Mouse (Mus musculus) embryonic facial prominence, embryonic 15.5 days (tissue): ENCODE results near the gene Pknox1. TPM values are rescaled to one million over a fixed set of nuclear protein-coding genes. Genes with fewer than 3 reads are reported as not detected.
A peak's percentile ranks its signal among the peaks of the same experiment; 100 is the strongest.

Source experiments
- ATAC-seq: fragments of 200-750 bp; cut with Nextera tagmentation; 2 replicates; pipeline ENCODE4 v1.8.0; 2017; ENCODE audit warnings: low read depth, moderate TSS enrichment; ENCODE audit not compliant: insufficient number of reproducible peaks, low FRiP score, low TSS enrichment
- H3K27ac ChIP-seq: fragments of 300-500 bp; sonication (generic); replicated peaks from 2 replicates; pipeline ENCODE4 v1.5.1; 2015; ENCODE audit warnings: mild to moderate bottlenecking, inconsistent platforms
- H3K27me3 ChIP-seq: fragments of 300-500 bp; sonication (generic); 2 replicates; pipeline ENCODE4 v1.6.1; 2015; ENCODE audit warnings: inconsistent platforms
- H3K36me3 ChIP-seq: fragments of 300-500 bp; sonication (generic); 2 replicates; pipeline ENCODE4 v1.6.1; 2015; ENCODE audit warnings: mild to moderate bottlenecking, inconsistent platforms
- H3K4me1 ChIP-seq: fragments of 300-500 bp; sonication (generic); 2 replicates; pipeline ENCODE4 v1.6.1; 2015; ENCODE audit warnings: inconsistent platforms
- H3K4me2 ChIP-seq: fragments of 300-500 bp; sonication (generic); replicated peaks from 2 replicates; pipeline ENCODE4 v1.6.1; 2015; ENCODE audit warnings: mild to moderate bottlenecking, inconsistent platforms
- H3K4me3 ChIP-seq: fragments of 300-500 bp; sonication (generic); replicated peaks from 2 replicates; pipeline ENCODE4 v1.5.1; 2015; ENCODE audit warnings: mild to moderate bottlenecking, inconsistent platforms
- H3K9ac ChIP-seq: fragments of 300-500 bp; sonication (generic); 2 replicates; pipeline ENCODE4 v1.6.1; 2015; ENCODE audit warnings: inconsistent platforms
- H3K9me3 ChIP-seq: fragments of 300-500 bp; sonication (generic); replicated peaks from 2 replicates; pipeline ENCODE4 v1.6.1; 2016; ENCODE audit warnings: inconsistent platforms
- WGBS: fragments of 180-500 bp; shearing (Covaris S2); methylation state at CpG from one replicate; pipeline ENCODE4 v1.1.7; 2015; 5-methylcytosine and 5-hydroxymethylcytosine counted together
- polyA plus RNA-seq: library from polyadenylated mRNA; unstranded; fragments of >200 nt; fragmentation: Nextera tagmentation; extraction: Ambion mirVana; gene quantifications from 2 replicates; pipeline ENCODE4 v1.2.1, GENCODE M21; 2015

Gene Pknox1
- polyA plus RNA-seq, 1 experiment from 2014 or later, result 26.6 TPM

GRCm38 (mm10) chr17:31574662-31575061, 10.1 kb downstream of the Pknox1 start:
- no peak overlapping the region for H3K4me3 ChIP-seq
- H3K27ac ChIP-seq, result no peak overlapping the region
- no peak overlapping the region for H3K9ac ChIP-seq
- H3K36me3 ChIP-seq, result no peaks in the 10 kb centered on the region
- H3K4me2 ChIP-seq, result no peak overlapping the region
- ATAC-seq, result no peak
- no peaks in the 10 kb centered on the region for H3K9me3 ChIP-seq
- peaks cover 10% of the 10 kb centered on the region; the same call in 1 of the 2 replicates for H3K4me1 ChIP-seq
- WGBS, result 54% methylated on average over 7 of the region's 7 CpGs
- no peaks in the 10 kb centered on the region for H3K27me3 ChIP-seq

- no peak overlapping the region for H3K27ac ChIP-seq
- no peak overlapping the region for H3K9ac ChIP-seq
- no peak for ATAC-seq
- H3K36me3 ChIP-seq, result no peaks in the 10 kb centered on the region
- H3K4me2 ChIP-seq, result no peak overlapping the region
- H3K4me1 ChIP-seq, result peaks cover 24% of the 10 kb centered on the region
- H3K27me3 ChIP-seq, result no peaks in the 10 kb centered on the region
- H3K4me3 ChIP-seq, result no peak overlapping the region
- no peaks in the 10 kb centered on the region for H3K9me3 ChIP-seq
- 65% methylated on average over 10 of the region's 10 CpGs for WGBS
Observed at GRCm38 (mm10) chr17:31576394-31577175, 12.1 kb downstream of the Pknox1 start.

- Histone ChIP-seq H3K27me3 (no peaks in the 10 kb centered on the region), H3K27ac (no peak overlapping the region), H3K9me3 (no peaks in the 10 kb centered on the region), H3K9ac (no peak overlapping the region), H3K4me2 (no peak overlapping the region), H3K36me3 (peaks cover 7% of the 10 kb centered on the region; the same call in 1 of the 2 replicates), H3K4me1 (peaks cover 20% of the 10 kb centered on the region), H3K4me3 (no peak overlapping the region)
- ATAC-seq, result no peak
- WGBS, result 32% methylated on average over 3 of the region's 3 CpGs
Observed at GRCm38 (mm10) chr17:31580344-31580743, 15.8 kb downstream of the Pknox1 start.

- WGBS, result 64% methylated on average over 3 of the region's 3 CpGs
- Histone ChIP-seq H3K4me3 (no peak overlapping the region), H3K27ac (0 out of 2 replicates have a peak overlapping the region, but pooled peaks have one; percentile 22), H3K27me3 (no peaks in the 10 kb centered on the region), H3K9me3 (no peaks in the 10 kb centered on the region), H3K36me3 (peaks cover 9% of the 10 kb centered on the region; the same call in 1 of the 2 replicates), H3K4me1 (peaks cover 15% of the 10 kb centered on the region), H3K4me2 (no peak overlapping the region), H3K9ac (no peak overlapping the region)
- ATAC-seq, result no peak
Observed at GRCm38 (mm10) chr17:31583185-31583584, 18.7 kb downstream of the Pknox1 start.

- H3K9ac ChIP-seq, result no peak overlapping the region
- no peaks in the 10 kb centered on the region for H3K27me3 ChIP-seq
- H3K36me3 ChIP-seq, result peaks cover 14% of the 10 kb centered on the region; the same call in 1 of the 2 replicates
- no peak overlapping the region for H3K4me3 ChIP-seq
- H3K27ac ChIP-seq, result no peak overlapping the region
- no peaks in the 10 kb centered on the region for H3K9me3 ChIP-seq
- no peak for ATAC-seq
- H3K4me1 ChIP-seq, result peaks cover 15% of the 10 kb centered on the region
- H3K4me2 ChIP-seq, result no peak overlapping the region
- 75% methylated on average over 6 of the region's 6 CpGs for WGBS
Observed at GRCm38 (mm10) chr17:31583781-31584180, 19.2 kb downstream of the Pknox1 start.

- H3K27ac ChIP-seq, result no peak overlapping the region
- no peak overlapping the region for H3K9ac ChIP-seq
- H3K4me2 ChIP-seq, result no peak overlapping the region
- H3K36me3 ChIP-seq, result peaks cover 51% of the 10 kb centered on the region
- ATAC-seq, result no peak
- 76% methylated on average over 7 of the region's 7 CpGs for WGBS
- H3K27me3 ChIP-seq, result no peaks in the 10 kb centered on the region
- H3K4me3 ChIP-seq, result no peak overlapping the region
- H3K4me1 ChIP-seq, result no peaks in the 10 kb centered on the region
- H3K9me3 ChIP-seq, result no peaks in the 10 kb centered on the region
Observed at GRCm38 (mm10) chr17:31588115-31588514, 23.6 kb downstream of the Pknox1 start.

- Histone ChIP-seq H3K4me3 (no peak overlapping the region), H3K27ac (no peak overlapping the region), H3K27me3 (no peaks in the 10 kb centered on the region), H3K36me3 (peaks cover 57% of the 10 kb centered on the region), H3K9ac (no peak overlapping the region), H3K4me2 (no peak overlapping the region), H3K4me1 (no peaks in the 10 kb centered on the region), H3K9me3 (no peaks in the 10 kb centered on the region)
- no peak for ATAC-seq
- WGBS, result 87% methylated on average over 4 of the region's 4 CpGs
Observed at GRCm38 (mm10) chr17:31588726-31589125, 24.2 kb downstream of the Pknox1 start.

- no peak overlapping the region for H3K4me3 ChIP-seq
- H3K27ac ChIP-seq, result no peak overlapping the region
- H3K4me1 ChIP-seq, result no peaks in the 10 kb centered on the region
- H3K36me3 ChIP-seq, result peaks cover 67% of the 10 kb centered on the region
- no peak for ATAC-seq
- 73% methylated on average over 11 of the region's 11 CpGs for WGBS
- no peaks in the 10 kb centered on the region for H3K9me3 ChIP-seq
- no peaks in the 10 kb centered on the region for H3K27me3 ChIP-seq
- no peak overlapping the region for H3K9ac ChIP-seq
- H3K4me2 ChIP-seq, result no peak overlapping the region
Observed at GRCm38 (mm10) chr17:31590846-31591245, 26.3 kb downstream of the Pknox1 start.

- H3K4me3 ChIP-seq, result no peak overlapping the region
- H3K4me2 ChIP-seq, result no peak overlapping the region
- no peak for ATAC-seq
- no peak overlapping the region for H3K9ac ChIP-seq
- H3K36me3 ChIP-seq, result peaks cover 88% of the 10 kb centered on the region
- WGBS, result 65% methylated on average over 7 of the region's 7 CpGs
- H3K4me1 ChIP-seq, result no peaks in the 10 kb centered on the region
- no peaks in the 10 kb centered on the region for H3K27me3 ChIP-seq
- no peaks in the 10 kb centered on the region for H3K9me3 ChIP-seq
- H3K27ac ChIP-seq, result no peak overlapping the region
Observed at GRCm38 (mm10) chr17:31594590-31594989, 30.1 kb downstream of the Pknox1 start.

GRCm38 (mm10) chr17:31595077-31595476, 30.5 kb downstream of the Pknox1 start:
- no peak overlapping the region for H3K27ac ChIP-seq
- peaks cover 91% of the 10 kb centered on the region for H3K36me3 ChIP-seq
- ATAC-seq, result no peak
- no peak overlapping the region for H3K4me2 ChIP-seq
- no peaks in the 10 kb centered on the region for H3K27me3 ChIP-seq
- 75% methylated on average over 5 of the region's 5 CpGs for WGBS
- no peak overlapping the region for H3K9ac ChIP-seq
- H3K4me3 ChIP-seq, result no peak overlapping the region
- H3K4me1 ChIP-seq, result no peaks in the 10 kb centered on the region
- H3K9me3 ChIP-seq, result no peaks in the 10 kb centered on the region

GRCm38 (mm10) chr17:31597957-31598356, 33.4 kb downstream of the Pknox1 start:
- no peaks in the 10 kb centered on the region for H3K4me1 ChIP-seq
- no peak for ATAC-seq
- no peaks in the 10 kb centered on the region for H3K27me3 ChIP-seq
- H3K4me3 ChIP-seq, result no peak overlapping the region
- no peak overlapping the region for H3K27ac ChIP-seq
- no peaks in the 10 kb centered on the region for H3K9me3 ChIP-seq
- H3K36me3 ChIP-seq, result peaks cover 80% of the 10 kb centered on the region
- WGBS, result 91% methylated on average over 9 of the region's 9 CpGs
- no peak overlapping the region for H3K4me2 ChIP-seq
- no peak overlapping the region for H3K9ac ChIP-seq

- ATAC-seq, result no peak
- H3K36me3 ChIP-seq, result peaks cover 79% of the 10 kb centered on the region
- 75% methylated on average over 8 of the region's 8 CpGs for WGBS
Observed at GRCm38 (mm10) chr17:31598593-31598992, 34.1 kb downstream of the Pknox1 start.

More at GRCm38 (mm10) chr17:31598593-31598992, 34.1 kb downstream of the Pknox1 start:
- Histone ChIP-seq H3K4me1 (no peaks in the 10 kb centered on the region), H3K9me3 (no peaks in the 10 kb centered on the region), H3K27me3 (no peaks in the 10 kb centered on the region), H3K9ac (no peak overlapping the region), H3K4me2 (no peak overlapping the region), H3K27ac (no peak overlapping the region), H3K4me3 (no peak overlapping the region)
